Mouse (Mus musculus): ENCODE measurements around the gene Plpp3.

GRCm38 (mm10) chr4:105191550-105191949, 34.4 kb downstream of the Plpp3 start:
- TF ChIP-seq CTCF (IDR thresholded peaks at IDR 0.05; ENCODE audit: low read depth, low read length), result no peak
- no peak for TF ChIP-seq POLR2A (IDR thresholded peaks at IDR 0.05; ENCODE audit: extremely low read depth, insufficient read depth, low read length)

Measured in liver, adult 2 months (tissue).